Mouse (Mus musculus) intestine, embryonic 15.5 days (tissue): ENCODE measurements at regions not wholly inside any gene's neighbourhood (a gene's known extent, or its start where the extent isn't known, plus 50 kb on each side); places are given as distances from the start of the nearest gene placed in this dataset.
"Not testable (repeated sequence)": the region's sequence is repeated elsewhere in the genome, so short reads cannot be mapped to it uniquely, and the experiment has no call there.

Experiments
- ATAC-seq: fragments of 200-750 bp; cut with Nextera tagmentation; 2 replicates; pipeline ENCODE4 v1.8.0; 2017; ENCODE audit warnings: moderate TSS enrichment, moderate library complexity
- H3K27ac ChIP-seq: fragments of 300-500 bp; sonication (generic); 2 replicates; pipeline ENCODE4 v1.5.1; 2015; ENCODE audit warnings: mild to moderate bottlenecking, inconsistent platforms
- H3K27me3 ChIP-seq: fragments of 300-500 bp; sonication (generic); replicated peaks from 2 replicates; pipeline ENCODE4 v1.6.1; 2015; ENCODE audit warnings: inconsistent platforms
- H3K36me3 ChIP-seq: fragments of 300-500 bp; sonication (generic); 2 replicates; pipeline ENCODE4 v1.6.1; 2015; ENCODE audit warnings: inconsistent platforms
- H3K4me1 ChIP-seq: fragments of 300-500 bp; sonication (generic); replicated peaks from 2 replicates; pipeline ENCODE4 v1.6.1; 2015; ENCODE audit warnings: inconsistent platforms
- H3K4me2 ChIP-seq: fragments of 300-500 bp; sonication (generic); replicated peaks from 2 replicates; pipeline ENCODE4 v1.6.1; 2015; ENCODE audit warnings: mild to moderate bottlenecking, inconsistent platforms
- H3K4me3 ChIP-seq: fragments of 300-500 bp; sonication (generic); replicated peaks from 2 replicates; pipeline ENCODE4 v1.5.1; 2015; ENCODE audit warnings: inconsistent platforms
- H3K9ac ChIP-seq: fragments of 300-500 bp; sonication (generic); 2 replicates; pipeline ENCODE4 v1.6.1; 2015; ENCODE audit warnings: inconsistent platforms
- H3K9me3 ChIP-seq: fragments of 300-500 bp; sonication (generic); 2 replicates; pipeline ENCODE4 v1.6.1; 2016; ENCODE audit warnings: inconsistent platforms
- WGBS: fragments of 180-500 bp; shearing (Covaris S2); methylation state at CpG from one replicate; pipeline ENCODE4 v1.1.7; 2015; 5-methylcytosine and 5-hydroxymethylcytosine counted together

DNA sequence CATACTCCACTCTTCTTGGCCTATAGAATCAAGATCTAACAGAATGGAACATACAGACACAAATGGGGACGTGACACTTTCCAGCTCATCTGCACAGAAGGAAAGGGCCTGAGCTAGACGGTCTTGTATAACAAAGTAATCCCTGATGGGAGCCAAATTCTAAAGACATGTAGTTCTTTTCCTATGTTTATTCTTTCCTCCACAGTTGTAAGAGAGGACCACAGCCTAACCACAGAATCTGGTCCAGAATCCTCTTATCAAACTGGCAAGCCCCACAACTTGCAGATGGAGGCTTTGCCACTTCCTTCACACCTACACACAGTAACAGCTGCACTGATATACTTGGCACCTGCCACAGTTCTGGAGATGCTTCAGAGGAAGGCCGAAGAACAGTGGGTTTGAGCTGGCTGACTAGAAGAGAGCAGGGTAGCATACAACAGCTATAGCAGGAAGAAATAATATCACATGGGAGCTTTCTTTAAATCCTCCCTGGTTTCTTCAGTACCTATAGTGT is 142.7 kb upstream of the Cenpw start:
- ATAC-seq: no peak
- 76% methylated on average over 3 of the region's 3 CpGs for WGBS
- Histone ChIP-seq H3K36me3 (no peaks in the 10 kb centered on the region), H3K9ac (no peak overlapping the region), H3K27ac (no peak overlapping the region), H3K4me3 (no peak overlapping the region), H3K4me2 (no peak overlapping the region), H3K9me3 (no peaks in the 10 kb centered on the region), H3K4me1 (no peaks in the 10 kb centered on the region), H3K27me3 (no peaks in the 10 kb centered on the region)

- Histone ChIP-seq H3K9me3 (no peaks in the 10 kb centered on the region), H3K27me3 (no peaks in the 10 kb centered on the region), H3K27ac (no peak overlapping the region), H3K36me3 (no peaks in the 10 kb centered on the region), H3K4me1 (0 out of 2 replicates have a peak, but pooled peaks cover 2% of the 10 kb centered on the region), H3K4me3 (no peak overlapping the region), H3K4me2 (no peak overlapping the region), H3K9ac (no peak overlapping the region)
- ATAC-seq: no peak
- 31% methylated on average over 10 of the region's 10 CpGs for WGBS
These were observed 128.1 kb upstream of the Cenpw start for GRCm38 (mm10) chr10:30328334-30329014.

GRCm38 (mm10) chr10:30327849-30328248 is 127.5 kb upstream of the Cenpw start:
- H3K4me1 ChIP-seq: 0 out of 2 replicates have a peak, but pooled peaks cover 2% of the 10 kb centered on the region
- H3K4me2 ChIP-seq: no peak overlapping the region
- no peaks in the 10 kb centered on the region for H3K27me3 ChIP-seq
- ATAC-seq: no peak
- no peak overlapping the region for H3K27ac ChIP-seq
- no peak overlapping the region for H3K9ac ChIP-seq
- no peak overlapping the region for H3K4me3 ChIP-seq
- H3K9me3 ChIP-seq: no peaks in the 10 kb centered on the region
- no peaks in the 10 kb centered on the region for H3K36me3 ChIP-seq
- 31% methylated on average over 8 of the region's 8 CpGs for WGBS

GRCm38 (mm10) chr10:30326861-30327260 is 126.5 kb upstream of the Cenpw start:
- H3K4me1 ChIP-seq: 0 out of 2 replicates have a peak, but pooled peaks cover 2% of the 10 kb centered on the region
- H3K27me3 ChIP-seq: no peaks in the 10 kb centered on the region
- 62% methylated on average over 1 of the region's 1 CpGs for WGBS
- no peak overlapping the region for H3K27ac ChIP-seq
- H3K9me3 ChIP-seq: no peaks in the 10 kb centered on the region
- no peaks in the 10 kb centered on the region for H3K36me3 ChIP-seq
- ATAC-seq: no peak
- no peak overlapping the region for H3K9ac ChIP-seq
- no peak overlapping the region for H3K4me2 ChIP-seq
- no peak overlapping the region for H3K4me3 ChIP-seq

- not testable (repeated sequence) for H3K9ac ChIP-seq, ATAC-seq, H3K4me1 ChIP-seq, H3K4me2 ChIP-seq, H3K4me3 ChIP-seq, H3K27me3 ChIP-seq, H3K9me3 ChIP-seq, H3K27ac ChIP-seq, H3K36me3 ChIP-seq
- 73% methylated on average over 3 of the region's 7 CpGs for WGBS
These were observed 95.5 kb upstream of the Cenpw start for GRCm38 (mm10) chr10:30295871-30296270.

DNA sequence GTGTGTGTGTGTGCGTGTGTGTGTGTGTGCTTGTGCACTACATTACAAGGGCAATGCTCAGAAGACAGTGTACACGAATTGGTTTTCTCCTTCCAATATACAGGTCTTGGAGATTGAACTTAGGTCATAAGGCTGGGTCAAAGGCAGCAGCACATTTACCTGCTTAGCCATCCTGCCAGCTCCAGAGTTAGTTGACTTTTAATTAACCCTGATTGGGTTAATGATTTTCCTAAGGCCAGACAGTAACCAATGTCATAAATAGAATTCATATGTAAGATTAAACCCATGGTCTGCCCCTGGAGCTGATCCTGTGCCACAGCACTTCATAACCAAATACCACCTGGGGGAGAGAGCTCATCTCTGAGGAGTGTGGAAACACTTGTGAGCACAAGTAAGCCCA is 81.3 kb upstream of the Cenpw start:
- Histone ChIP-seq H3K27me3 (no peaks in the 10 kb centered on the region), H3K9ac (no peak overlapping the region), H3K27ac (no peak overlapping the region), H3K4me3 (no peak overlapping the region), H3K4me1 (no peaks in the 10 kb centered on the region), H3K36me3 (no peaks in the 10 kb centered on the region), H3K9me3 (no peaks in the 10 kb centered on the region), H3K4me2 (no peak overlapping the region)
- WGBS: 78% methylated on average over 2 of the region's 2 CpGs
- no peak for ATAC-seq

DNA sequence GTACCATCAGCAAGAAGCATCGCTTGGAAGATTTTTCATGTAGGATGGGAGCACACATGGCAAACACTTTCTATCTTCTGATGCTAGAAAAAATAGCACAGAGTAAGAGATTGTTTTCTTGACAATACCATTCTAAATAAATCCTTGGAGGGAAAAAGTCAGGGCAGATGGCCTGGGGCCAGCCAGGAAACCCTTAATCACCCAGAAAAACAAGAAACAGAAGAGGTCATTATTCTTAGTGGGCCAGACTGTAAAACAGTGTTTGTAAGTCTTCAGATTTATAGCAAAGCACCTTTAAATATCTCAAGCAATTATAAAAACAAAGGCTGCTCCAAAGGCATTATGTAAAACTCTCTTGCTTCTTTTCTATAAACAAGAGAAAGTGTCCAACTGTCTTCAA is 80.1 kb upstream of the Cenpw start:
- no peaks in the 10 kb centered on the region for H3K4me1 ChIP-seq
- H3K36me3 ChIP-seq: no peaks in the 10 kb centered on the region
- H3K27me3 ChIP-seq: no peaks in the 10 kb centered on the region
- no peak overlapping the region for H3K9ac ChIP-seq
- ATAC-seq: no peak
- H3K9me3 ChIP-seq: no peaks in the 10 kb centered on the region
- WGBS: 30% methylated on average over 1 of the region's 1 CpGs
- H3K27ac ChIP-seq: no peak overlapping the region
- H3K4me2 ChIP-seq: no peak overlapping the region
- H3K4me3 ChIP-seq: no peak overlapping the region

- WGBS: 26% methylated on average over 3 of the region's 3 CpGs
- H3K9ac ChIP-seq: no peak overlapping the region
- H3K27me3 ChIP-seq: no peaks in the 10 kb centered on the region
- H3K27ac ChIP-seq: no peak overlapping the region
- no peaks in the 10 kb centered on the region for H3K4me1 ChIP-seq
- H3K4me2 ChIP-seq: no peak overlapping the region
- H3K4me3 ChIP-seq: no peak overlapping the region
- no peaks in the 10 kb centered on the region for H3K36me3 ChIP-seq
- H3K9me3 ChIP-seq: no peaks in the 10 kb centered on the region
- ATAC-seq: no peak
These were observed 79.6 kb upstream of the Cenpw start for GRCm38 (mm10) chr10:30279978-30280377.

- H3K27ac ChIP-seq: no peak overlapping the region
- no peaks in the 10 kb centered on the region for H3K27me3 ChIP-seq
- no peaks in the 10 kb centered on the region for H3K9me3 ChIP-seq
- H3K4me1 ChIP-seq: no peaks in the 10 kb centered on the region
- no peak overlapping the region for H3K4me3 ChIP-seq
- ATAC-seq: no peak
- H3K9ac ChIP-seq: no peak overlapping the region
- no peak overlapping the region for H3K4me2 ChIP-seq
- H3K36me3 ChIP-seq: no peaks in the 10 kb centered on the region
These were observed 78.6 kb upstream of the Cenpw start for GRCm38 (mm10) chr10:30278987-30279386.

- no peaks in the 10 kb centered on the region for H3K9me3 ChIP-seq
- WGBS: 87% methylated on average over 4 of the region's 4 CpGs
- H3K4me2 ChIP-seq: no peak overlapping the region
- H3K36me3 ChIP-seq: no peaks in the 10 kb centered on the region
- no peak overlapping the region for H3K27ac ChIP-seq
- ATAC-seq: no peak
- no peaks in the 10 kb centered on the region for H3K27me3 ChIP-seq
- H3K9ac ChIP-seq: no peak overlapping the region
- H3K4me1 ChIP-seq: no peaks in the 10 kb centered on the region
- no peak overlapping the region for H3K4me3 ChIP-seq
These were observed 64.8 kb upstream of the Cenpw start for GRCm38 (mm10) chr10:30265129-30265528.

- H3K36me3 ChIP-seq: no peaks in the 10 kb centered on the region
- H3K27ac ChIP-seq: no peak overlapping the region
- no peaks in the 10 kb centered on the region for H3K27me3 ChIP-seq
- WGBS: 56% methylated on average over 3 of the region's 3 CpGs
- H3K4me3 ChIP-seq: no peak overlapping the region
- H3K4me2 ChIP-seq: no peak overlapping the region
- H3K9me3 ChIP-seq: no peaks in the 10 kb centered on the region
- ATAC-seq: no peak
- no peaks in the 10 kb centered on the region for H3K4me1 ChIP-seq
- H3K9ac ChIP-seq: no peak overlapping the region
These were observed 59.4 kb upstream of the Cenpw start for GRCm38 (mm10) chr10:30259716-30260115.

DNA sequence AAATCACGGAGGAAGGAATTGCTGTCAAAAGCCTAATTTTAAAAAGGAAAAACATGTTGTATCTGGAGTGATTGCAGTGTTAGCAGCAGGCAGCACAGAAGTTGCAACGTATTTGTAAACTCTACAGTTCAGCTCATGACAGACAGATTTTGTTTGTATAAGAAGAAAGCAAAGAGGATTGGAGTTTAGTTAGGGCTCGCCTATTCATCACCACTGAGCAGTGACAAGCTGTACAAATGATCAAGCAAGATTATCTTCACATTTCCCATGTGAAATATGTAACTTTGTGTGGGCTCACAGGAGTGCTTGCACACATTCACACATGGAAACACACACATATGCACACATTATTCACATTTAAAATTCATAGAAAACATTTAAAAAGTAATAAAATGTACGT is 57.5 kb upstream of the Cenpw start:
- no peak overlapping the region for H3K27ac ChIP-seq
- no peaks in the 10 kb centered on the region for H3K9me3 ChIP-seq
- no peak overlapping the region for H3K9ac ChIP-seq
- no peak overlapping the region for H3K4me2 ChIP-seq
- H3K27me3 ChIP-seq: no peaks in the 10 kb centered on the region
- no peak for ATAC-seq
- H3K4me1 ChIP-seq: no peaks in the 10 kb centered on the region
- no peaks in the 10 kb centered on the region for H3K36me3 ChIP-seq
- WGBS: 59% methylated on average over 4 of the region's 4 CpGs
- no peak overlapping the region for H3K4me3 ChIP-seq
